Mouse (Mus musculus) brain, embryonic 14.5 days (tissue): ENCODE data around the gene Hoxb5. TPM values are rescaled to one million over a fixed set of nuclear protein-coding genes. Genes with fewer than 3 reads are reported as not detected.

Experiments used
- DNase-seq: peaks from one replicate; pipeline ENCODE4 v3.0.0-alpha.2; 2011; ENCODE audit warnings: low read depth
- CTCF ChIP-seq: fragments of 200-500 bp; IDR thresholded peaks from 2 replicates; pipeline ENCODE4 v1.5.1; 2012; ENCODE audit warnings: inconsistent platforms, mild to moderate bottlenecking, moderate library complexity, borderline replicate concordance; ENCODE audit not compliant: insufficient read depth, insufficient read length; ENCODE audit errors: extremely low read depth
- POLR2A ChIP-seq: fragments of 200-500 bp; IDR thresholded peaks from 2 replicates; pipeline ENCODE4 v1.6.1; 2012; ENCODE audit warnings: mild to moderate bottlenecking, inconsistent platforms, borderline replicate concordance; ENCODE audit not compliant: poor library complexity, insufficient read depth, insufficient read length, severe bottlenecking; ENCODE audit errors: extremely low read depth
- polyA plus RNA-seq: library from polyadenylated mRNA; depleted of rRNA; stranded (reverse); fragments of >200 nt; gene quantifications from 2 replicates; pipeline ENCODE4 v1.2.3, GENCODE M21; 2012

Gene Hoxb5
- polyA plus RNA-seq, 1 experiment, result 43.9 TPM

DNA sequence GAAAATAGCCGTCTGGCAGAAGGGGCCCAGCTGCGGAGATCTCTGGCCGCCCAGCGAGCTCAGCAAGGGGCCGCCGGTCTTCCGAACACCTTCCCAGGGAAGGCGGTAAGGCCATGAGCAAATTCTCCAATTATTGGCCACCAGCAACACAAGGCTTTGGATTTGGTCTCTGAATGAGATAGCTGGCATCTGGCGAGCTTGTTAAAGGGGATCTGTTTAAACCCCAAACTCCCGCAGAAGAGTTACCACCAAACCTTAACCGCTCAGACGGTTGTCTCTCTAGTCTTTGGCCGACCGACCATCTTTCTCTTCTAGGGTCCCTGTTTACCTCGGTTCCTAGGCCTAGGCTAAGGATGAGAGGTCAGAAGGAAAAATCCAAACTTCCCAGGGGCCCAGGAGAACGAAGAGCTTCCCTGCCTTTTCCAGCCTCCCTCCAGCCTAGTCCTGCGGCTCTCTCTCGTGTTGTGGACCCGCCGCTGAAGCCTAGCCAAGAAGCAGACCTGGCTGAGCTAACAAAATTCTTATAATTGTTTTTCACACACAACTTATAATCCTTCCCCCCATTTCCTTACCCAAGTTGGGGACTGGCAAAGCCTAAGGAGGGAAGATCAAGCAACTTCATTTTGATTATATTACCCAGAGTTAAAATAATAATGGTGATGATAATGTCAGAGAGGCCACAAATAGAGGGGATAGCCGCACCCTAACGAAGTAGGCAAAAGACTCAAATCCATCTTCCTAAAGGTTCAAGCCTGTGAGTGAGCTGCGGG is 570 bp upstream of the Hoxb5 start:
- TF ChIP-seq POLR2A, result no peak
- TF ChIP-seq CTCF, result no peak
- no peak for DNase-seq

DNA sequence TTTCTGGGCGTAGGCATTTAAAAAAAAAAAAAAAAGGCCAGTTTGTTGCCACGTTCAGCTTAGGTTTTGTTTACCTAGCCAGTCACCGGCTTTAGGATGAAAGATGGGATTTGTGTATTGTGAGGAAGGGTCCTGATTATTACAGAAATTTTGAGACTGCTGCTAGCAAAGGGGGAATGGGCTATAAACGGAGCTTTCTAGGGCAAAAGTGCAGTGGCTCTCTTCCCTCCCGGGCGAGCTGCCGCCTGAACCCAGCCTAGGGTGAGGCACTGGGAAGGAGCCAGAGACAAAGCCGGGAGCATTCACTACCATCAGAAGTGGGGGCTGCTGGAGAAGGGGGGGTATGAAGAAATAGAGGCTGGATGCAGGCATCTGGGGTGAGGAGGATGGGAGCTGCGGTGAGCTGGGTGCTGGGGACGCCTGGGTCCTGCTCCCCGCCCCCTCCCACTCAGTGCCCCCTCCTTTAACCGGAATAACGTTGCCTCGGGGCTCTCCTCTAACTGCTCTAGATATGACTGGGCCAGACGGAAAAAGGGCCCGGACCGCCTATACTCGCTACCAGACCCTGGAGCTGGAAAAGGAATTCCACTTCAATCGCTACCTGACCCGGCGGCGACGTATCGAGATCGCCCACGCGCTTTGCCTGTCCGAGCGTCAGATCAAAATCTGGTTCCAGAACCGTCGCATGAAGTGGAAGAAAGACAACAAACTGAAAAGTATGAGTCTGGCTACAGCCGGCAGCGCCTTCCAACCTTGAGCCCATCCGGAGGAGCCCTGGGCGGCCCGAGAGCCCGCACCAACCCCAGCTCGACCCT is 1.5 kb downstream of the Hoxb5 start:
- no peak for TF ChIP-seq POLR2A
- no peak for TF ChIP-seq CTCF
- no peak for DNase-seq

DNA sequence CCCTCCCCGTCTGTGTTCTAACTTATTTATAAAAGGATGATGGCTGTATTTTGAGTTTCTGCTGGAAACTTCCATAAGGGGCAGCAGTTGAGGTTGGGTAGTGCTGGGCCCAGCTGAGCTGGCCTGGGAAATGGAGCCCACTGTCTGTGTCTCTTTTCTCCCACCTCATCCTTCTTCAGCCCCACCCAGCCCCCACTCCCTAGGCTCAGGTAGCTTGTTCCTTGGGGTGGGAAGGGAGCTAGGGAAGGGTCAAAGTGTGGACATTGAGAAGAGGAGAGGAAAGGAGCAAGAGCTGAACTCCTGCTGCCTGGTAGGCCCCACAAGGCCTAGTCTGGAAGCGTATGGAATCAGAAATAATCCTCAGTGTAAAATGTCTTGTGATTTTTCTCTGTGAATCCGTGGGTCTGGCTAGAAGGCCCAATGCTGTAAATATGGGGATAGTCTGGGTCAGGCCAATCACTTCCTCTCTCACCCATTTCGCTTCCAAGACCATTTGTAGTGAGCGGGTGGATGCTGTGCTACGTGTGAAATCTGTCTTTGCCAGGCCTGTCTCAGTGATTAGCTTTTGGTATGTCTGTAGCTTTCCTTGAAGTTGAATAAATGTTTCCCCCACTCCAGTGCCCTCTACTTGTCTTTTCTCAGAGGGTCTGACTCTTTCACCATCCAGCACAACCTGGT is 2.5 kb downstream of the Hoxb5 start:
- TF ChIP-seq POLR2A (no peak), CTCF (no peak)
- no peak for DNase-seq

DNA sequence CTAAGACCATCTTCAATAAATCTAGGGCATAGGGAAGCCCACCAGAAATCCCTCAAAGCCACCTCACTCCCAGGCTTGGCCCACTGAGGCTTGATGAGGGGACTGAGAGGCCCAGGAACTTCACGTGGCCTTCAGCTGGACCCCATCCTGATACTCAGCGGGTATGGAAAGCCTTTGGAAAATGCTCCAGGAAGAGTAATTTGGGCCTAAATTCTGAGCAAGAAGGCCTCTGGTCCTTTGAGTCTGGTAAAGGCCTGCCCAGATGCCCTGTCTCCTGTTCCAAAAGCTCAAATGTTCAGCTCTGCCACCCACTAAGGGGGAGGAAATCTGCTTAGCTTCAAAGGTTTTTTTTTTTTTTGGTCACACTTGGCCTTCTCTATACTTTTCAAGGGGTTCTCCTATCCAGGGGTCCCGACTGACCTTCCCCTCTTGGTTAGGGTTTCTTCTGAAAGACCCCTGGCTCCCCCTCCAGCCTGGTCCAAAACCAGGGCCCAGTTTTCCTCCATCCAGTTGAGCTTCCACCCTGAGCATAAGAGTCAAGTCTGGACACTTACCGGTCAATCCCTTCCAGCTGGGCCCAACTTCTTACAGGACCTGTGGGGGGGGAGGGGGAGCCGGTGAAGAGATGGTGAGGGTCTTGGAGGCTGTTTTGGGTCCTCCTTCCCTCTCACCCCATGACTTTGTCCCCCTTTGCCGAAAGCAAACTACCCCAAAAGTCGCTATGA is 3.2 kb downstream of the Hoxb5 start:
- TF ChIP-seq POLR2A (no peak), CTCF (no peak)
- no peak for DNase-seq

DNA sequence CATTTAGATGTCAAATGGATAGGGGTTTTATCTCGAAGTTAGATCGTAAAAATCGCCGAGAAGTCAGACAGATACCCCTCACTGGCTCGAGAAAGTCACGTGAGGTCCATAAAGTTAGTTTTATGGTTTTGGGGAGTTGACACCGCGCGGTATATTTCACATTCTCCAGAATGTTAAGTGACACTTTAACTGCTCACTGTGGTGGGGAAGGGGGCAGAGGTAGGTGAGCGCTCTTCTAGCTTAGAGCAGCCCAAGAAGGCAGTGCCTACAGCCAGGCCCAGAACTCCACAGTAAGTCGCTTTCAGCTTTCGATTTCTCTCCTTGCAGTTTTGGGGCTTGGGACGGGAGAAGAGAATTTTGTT is 3.8 kb downstream of the Hoxb5 start:
- TF ChIP-seq POLR2A (no peak), CTCF (no peak)
- no peak for DNase-seq

DNA sequence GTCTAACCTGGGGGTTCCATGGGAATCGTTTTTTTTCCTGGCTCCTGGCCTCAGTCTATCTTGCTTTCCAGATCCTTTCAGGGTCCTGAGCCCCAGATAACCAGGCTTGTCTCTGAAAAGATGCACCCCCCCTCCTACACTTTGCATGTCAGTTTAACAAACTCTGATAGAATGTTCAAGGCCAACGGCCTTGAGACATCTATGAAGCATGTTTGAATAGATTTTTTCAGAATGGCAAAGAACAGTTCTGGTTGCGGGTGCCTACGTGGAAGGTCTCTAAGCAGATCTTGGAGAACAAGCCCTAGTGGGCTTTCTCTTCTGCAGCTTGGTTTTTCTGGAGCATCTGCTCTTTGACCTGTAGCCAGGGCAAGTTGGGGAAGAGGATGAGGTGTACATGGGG is 5.6 kb downstream of the Hoxb5 start:
- no peak for DNase-seq
- no peak for TF ChIP-seq POLR2A
- TF ChIP-seq CTCF, result no peak

DNA sequence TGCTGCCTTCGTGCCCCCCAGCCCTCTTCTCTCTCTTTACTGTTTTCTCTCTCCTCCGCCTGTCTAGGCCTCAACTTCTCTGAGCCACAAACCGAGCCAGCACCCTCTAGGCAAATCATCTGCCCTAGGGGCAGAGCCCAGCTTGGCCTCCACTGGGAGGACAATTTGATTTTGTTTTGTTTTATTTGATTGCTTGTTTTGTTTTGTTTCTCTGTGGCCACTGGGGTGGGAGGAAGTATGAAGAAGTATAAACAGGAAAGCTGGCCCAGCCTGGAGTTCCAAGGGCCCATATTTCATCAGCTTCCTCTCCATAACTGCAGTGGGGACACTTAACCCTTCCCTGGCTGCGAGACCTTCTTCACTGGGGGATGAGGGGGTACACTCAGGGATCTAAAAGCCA is 6.2 kb downstream of the Hoxb5 start:
- TF ChIP-seq CTCF (no peak), POLR2A (no peak)
- no peak for DNase-seq

DNA sequence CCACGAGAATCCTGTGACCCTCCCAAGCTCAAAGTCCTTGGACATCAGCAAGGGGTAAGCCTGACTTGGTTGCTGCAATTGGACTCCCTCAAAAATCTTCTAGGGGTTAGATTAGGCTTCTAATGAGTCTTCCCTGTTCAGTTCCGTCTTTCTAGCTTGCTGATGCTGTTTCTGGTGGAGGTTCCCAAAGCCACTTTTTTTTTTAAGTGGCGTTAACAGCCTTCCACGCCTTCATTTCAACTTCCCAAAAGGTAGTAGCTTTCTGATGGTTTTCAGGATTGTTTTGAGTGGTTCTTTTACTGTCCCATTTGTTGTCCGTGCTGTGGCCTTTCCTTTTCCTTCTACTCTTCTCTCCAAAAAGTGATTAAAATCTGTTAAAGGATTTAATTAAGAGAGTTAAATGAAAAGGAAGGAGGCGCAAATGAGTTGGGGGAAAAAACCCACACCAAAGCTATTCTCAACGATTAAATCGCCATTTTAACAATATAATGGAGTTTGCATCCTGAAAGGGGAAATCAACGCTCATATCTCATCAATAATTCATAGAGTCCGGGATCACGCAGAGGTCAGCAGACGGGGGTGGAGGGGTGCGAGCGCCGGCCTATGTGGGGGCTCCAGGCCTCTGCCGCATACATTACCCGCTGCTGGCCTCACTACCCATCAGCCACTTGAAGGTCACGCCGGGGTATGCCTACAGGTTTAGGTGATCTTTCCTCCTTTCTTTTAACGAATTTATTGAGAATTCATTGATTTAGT is 7.2 kb downstream of the Hoxb5 start:
- no peak for TF ChIP-seq POLR2A
- TF ChIP-seq CTCF, result no peak
- no peak for DNase-seq

DNA sequence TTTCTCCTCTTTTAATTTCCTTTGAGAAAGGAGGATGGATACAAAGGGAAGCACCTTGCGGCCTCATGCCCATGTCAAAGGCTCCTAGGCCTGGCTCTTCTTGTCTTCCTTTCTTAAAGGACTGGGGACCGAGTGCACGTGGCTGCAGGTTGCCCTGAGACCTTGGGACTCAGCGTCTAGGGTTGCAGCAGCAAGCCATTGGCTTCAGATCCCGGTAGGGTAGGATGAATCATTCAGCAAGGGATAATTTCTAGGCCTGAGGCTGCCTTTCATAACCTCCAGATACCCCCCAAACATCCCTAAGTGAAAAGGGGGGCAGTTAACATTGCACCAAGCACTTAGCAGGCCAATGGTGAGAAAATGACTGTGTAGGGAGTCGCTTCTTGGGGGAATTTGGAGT is 8.0 kb downstream of the Hoxb5 start:
- no peak for TF ChIP-seq POLR2A
- TF ChIP-seq CTCF, result no peak
- DNase-seq, result no peak
